Mouse (Mus musculus) Patski (cell line): ENCODE data around the gene Hyou1. TPM values are rescaled to one million over a fixed set of nuclear protein-coding genes. Genes with fewer than 3 reads are reported as not detected.
"Not testable (repeated sequence)": the region's sequence is repeated elsewhere in the genome, so short reads cannot be mapped to it uniquely, and the experiment has no call there.

Source experiments
- ATAC-seq: fragments of 100-300 bp; one replicate; pipeline ENCODE4 v1.8.0; 2021
- CTCF ChIA-PET: fragments of 350-600 bp; sonication (Branson Sonifier 250); formaldehyde crosslinking; loops from one replicate; lab custom pipeline; 2022; ENCODE audit warnings: inconsistent platforms; lab: Charles Lee
- POLR2A ChIA-PET: fragments of 350-600 bp; sonication (Branson Sonifier 250); formaldehyde crosslinking; loops from one replicate; lab custom pipeline; 2022; ENCODE audit warnings: antibody characterized with exemption, inconsistent platforms; lab: Charles Lee
- DNase-seq: peaks from one replicate; pipeline ENCODE4 v3.0.0-alpha.2; 2011; ENCODE audit warnings: low read depth, low spot score
- H3K27me3 ChIP-seq: fragments of 371-371 bp; one replicate; pipeline ENCODE4 v1.5.1; 2021
- CTCF ChIP-seq: fragments of 100-300 bp; IDR thresholded peaks from one replicate; pipeline ENCODE4 v1.5.1; 2021
- in situ Hi-C: fragments of 300-500 bp; cut with MboI; formaldehyde crosslinking; loops from 3 replicates; pipeline ENCODE4 v1.11.1; 2018; ENCODE audit warnings: low pct_unique_long_range_greater_than_20kb, mixed read lengths
- polyA plus RNA-seq: library from polyadenylated mRNA; unstranded; gene quantifications from one replicate; pipeline ENCODE4 v1.2.3, GENCODE M21; 2021

Hyou1 gene
- 190 TPM for polyA plus RNA-seq

DNA sequence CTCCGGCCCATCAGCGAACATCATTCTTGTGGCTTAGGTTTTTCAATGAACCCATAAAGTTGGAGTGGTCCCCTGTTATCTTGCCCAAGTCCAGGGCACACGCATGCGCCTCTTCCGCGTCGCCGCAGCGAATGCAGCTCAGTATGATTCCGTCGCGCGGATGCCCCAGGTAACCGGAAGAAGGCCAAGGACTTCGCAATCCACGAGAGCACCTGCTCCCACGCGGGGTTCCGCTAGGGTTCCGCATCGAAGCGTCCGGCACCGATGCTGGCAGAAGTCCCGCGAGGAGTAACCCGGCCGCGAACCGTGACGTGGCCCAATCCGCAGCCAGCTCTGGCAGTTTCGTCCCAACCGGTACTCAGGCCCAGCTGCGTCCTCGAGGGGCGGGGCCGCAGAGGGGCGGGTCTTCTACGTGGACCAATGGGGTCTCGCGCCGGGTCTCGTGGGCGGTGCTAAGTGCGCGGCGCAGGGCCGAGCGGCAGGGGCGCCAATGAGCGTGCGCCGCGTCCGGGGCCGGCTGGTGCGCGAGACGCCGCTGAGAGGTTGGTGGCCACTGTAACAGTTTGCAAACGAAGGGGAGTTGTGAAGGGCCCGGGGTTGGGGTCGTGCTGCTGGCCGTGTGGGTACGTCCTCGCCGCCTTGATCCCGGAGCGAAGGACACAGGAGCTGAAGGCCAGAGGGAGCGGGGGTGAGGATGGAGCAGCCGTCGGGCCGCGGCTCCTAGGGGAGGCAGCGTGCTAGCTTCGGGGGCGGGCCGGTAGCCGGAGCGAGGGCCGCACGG is at the start of gene Hyou1:
Hyou1 (plus strand) TSS at position 437 of the 781 bp plus-strand sequence.
- DNase-seq (peak; percentile 77), ATAC-seq (peak; percentile 93)
- no peak for TF ChIP-seq CTCF
- H3K27me3 ChIP-seq: no peaks in the 10 kb centered on the region
- in situ Hi-C loops: no loop called here
- ChIA-PET CTCF (interaction anchor here (1.2 to 2.0 kb wide), 3 partner anchors 9 to 17 kb away, joined by 3 to 6 read pairs (median 6); partner anchors contain the start of gene Vps11), POLR2A (interaction anchor here (0.7 to 1.9 kb wide), 6 partner anchors 10 to 58 kb away, joined by 3 to 7 read pairs (median 4); partner anchors contain the start of genes H2afx and Vps11)

DNA sequence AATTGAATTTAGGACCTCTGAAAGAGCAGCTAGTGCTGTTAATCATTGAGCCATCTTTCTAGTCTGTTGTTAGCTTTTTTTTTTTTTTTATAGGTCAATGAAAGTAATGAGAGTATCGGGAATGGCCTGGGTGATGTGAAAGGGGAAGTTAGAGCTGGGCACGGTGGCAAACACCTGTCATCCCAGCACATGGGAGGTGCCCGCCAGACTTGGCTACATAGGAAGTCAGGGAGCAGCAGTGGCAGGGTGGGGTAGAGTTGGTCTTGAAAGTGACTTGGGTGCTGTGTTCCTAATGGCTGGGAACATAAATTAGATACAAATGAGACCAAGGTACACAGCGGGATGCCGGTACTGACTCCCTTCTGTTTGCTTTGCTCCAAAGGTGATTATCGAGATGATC is 48.6 kb upstream of the Hyou1 start:
- no peak for TF ChIP-seq CTCF
- ChIA-PET CTCF (interaction anchor here (0.6 kb wide), 2 partner anchors 89 to 178 kb away, joined by 3 read pairs; no protein-coding TSS in a partner anchor), POLR2A (interaction anchor here (0.6 kb wide), 2 partner anchors 30 to 80 kb away, joined by 3 to 5 read pairs; no protein-coding TSS in a partner anchor)
- ATAC-seq (no peak), DNase-seq (no peak)
- in situ Hi-C loops: no loop called here
- no peaks in the 10 kb centered on the region for H3K27me3 ChIP-seq

DNA sequence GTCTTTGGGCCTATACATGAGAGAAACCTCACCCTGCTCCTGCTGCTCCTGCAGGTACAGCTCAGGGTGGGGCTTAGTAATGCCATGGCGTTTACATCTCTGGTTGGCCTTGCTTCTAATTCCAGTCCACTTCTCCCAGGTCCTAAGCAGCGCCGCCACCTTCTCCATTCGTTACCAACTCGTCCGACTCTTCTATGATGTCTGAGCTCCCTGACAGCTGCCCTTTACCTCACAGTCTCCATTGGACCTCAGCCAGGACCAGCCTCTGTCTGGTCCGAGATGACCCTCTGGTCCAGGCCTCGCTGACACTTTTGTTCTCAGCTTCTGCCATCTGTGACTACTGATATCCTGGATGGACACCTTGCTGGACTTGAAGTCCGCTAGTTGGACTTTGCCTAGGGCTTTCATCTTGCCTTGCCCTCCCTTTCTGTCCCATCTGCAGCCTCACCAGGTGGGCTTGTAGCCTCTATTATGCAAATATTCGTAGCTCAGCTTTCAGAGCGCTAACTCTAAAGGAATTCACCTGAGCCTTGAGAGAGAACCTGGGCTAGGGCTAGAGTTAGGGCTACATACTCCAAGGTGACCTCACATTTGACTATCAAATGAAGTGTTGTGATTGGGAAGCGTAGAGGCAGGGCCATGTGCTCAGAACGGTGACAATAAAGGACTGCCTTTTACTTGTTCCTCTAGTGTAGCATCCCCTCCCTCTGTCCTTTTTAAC is 46.2 kb upstream of the Hyou1 start:
- no peaks in the 10 kb centered on the region for H3K27me3 ChIP-seq
- ChIA-PET CTCF (no interaction called here), POLR2A (no interaction called here)
- ATAC-seq (no peak), DNase-seq (no peak)
- TF ChIP-seq CTCF: no peak
- in situ Hi-C loops: no loop called here

DNA sequence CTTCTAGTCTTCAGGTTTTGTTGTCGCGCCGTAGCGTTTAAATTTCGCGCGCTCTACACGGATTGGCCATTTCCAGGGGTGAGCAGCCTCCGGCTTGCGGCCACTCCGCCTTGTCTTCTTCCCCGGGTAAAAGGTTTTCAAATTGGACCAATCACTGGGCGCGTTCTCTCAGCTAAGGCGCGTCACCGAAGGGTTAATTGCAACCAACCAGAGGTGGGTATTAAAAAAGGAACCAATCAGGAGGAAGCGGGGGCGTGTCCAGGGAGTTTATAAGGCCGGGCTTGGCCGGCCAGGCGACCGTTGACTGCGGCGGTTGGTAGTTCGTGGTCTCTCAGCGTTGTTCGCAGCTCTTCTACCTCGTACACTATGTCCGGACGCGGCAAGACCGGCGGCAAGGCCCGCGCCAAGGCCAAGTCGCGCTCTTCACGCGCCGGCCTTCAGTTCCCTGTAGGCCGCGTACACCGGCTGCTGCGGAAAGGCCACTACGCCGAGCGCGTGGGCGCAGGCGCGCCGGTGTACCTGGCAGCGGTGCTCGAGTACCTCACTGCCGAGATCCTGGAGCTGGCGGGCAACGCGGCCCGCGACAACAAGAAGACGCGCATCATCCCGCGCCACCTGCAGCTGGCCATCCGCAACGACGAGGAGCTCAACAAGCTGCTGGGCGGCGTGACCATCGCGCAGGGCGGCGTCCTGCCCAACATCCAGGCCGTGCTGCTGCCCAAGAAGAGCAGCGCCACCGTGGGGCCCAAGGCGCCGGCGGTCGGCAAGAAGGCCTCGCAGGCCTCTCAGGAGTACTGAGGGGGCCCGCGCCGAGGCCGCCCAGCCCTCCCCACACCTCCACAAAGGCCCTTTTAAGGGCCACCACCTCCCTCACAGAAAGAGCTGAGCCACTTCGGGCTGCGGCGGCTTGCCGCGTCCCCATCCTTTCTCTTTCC is 44.6 kb upstream of the Hyou1 start, which contains the start of gene H2afx:
H2afx (plus strand) TSS at position 299 of the 935 bp plus-strand sequence.
- no peaks in the 10 kb centered on the region for H3K27me3 ChIP-seq
- CTCF ChIA-PET: interaction anchor here (1.1 to 2.7 kb wide), 4 partner anchors 9 to 23 kb away, joined by 4 to 7 read pairs (median 4); partner anchors contain the start of genes Dpagt1 and Hmbs
- ATAC-seq (peak; percentile 85), DNase-seq (peak; percentile 97)
- no peak for TF ChIP-seq CTCF
- POLR2A ChIA-PET: interaction anchor here (0.8 to 2.7 kb wide), 8 partner anchors 9 to 177 kb away, joined by 3 to 16 read pairs (median 4); partner anchors contain the start of genes C2cd2l, Dpagt1, Hmbs and Hyou1
- in situ Hi-C loops: no loop called here

DNA sequence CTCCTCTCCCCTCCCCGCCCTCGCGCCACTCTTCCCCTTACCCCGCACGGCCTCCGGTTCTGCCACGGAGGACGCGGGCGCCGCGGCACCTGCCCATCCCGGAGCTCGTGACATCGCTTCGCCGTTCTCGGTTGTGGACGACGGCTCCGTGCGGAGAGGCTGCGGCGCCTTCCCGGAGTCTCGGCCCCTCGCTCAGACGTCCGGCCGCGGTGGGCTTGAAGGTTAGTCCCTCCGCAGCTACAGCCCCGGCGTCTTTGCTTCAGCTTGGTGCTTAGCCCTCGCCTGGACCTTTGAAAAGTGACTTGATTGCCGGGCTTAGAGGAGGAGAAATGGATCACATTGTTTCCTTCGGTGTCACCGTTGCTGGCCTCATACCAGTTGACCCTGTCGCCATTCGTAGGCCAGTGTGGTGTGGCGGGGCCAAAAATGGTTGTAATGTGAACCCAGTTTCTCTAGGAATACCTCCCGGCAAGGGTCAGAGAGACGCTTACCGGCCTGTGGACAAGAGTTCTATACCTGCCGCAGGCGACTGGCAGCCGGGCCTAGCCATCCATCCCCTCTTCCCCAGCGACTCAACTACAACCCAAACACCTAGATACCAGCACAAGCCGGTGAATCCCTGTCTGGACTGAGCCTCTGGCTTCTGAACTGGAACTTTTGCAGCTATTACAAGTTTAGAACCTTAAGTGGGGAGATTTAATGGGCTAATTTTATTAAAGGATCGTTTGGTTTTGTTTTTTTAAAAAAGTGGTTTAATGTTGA is 43.8 kb upstream of the Hyou1 start:
- DNase-seq (no peak), ATAC-seq (no peak)
- POLR2A ChIA-PET: interaction anchor here (0.8 to 2.7 kb wide), 8 partner anchors 8 to 176 kb away, joined by 3 to 16 read pairs (median 4); partner anchors contain the start of genes C2cd2l, Dpagt1, Hmbs and Hyou1
- no peaks in the 10 kb centered on the region for H3K27me3 ChIP-seq
- no peak for TF ChIP-seq CTCF
- CTCF ChIA-PET: interaction anchor here (1.1 to 2.7 kb wide), 4 partner anchors 9 to 22 kb away, joined by 4 to 7 read pairs (median 4); partner anchors contain the start of genes Dpagt1 and Hmbs
- in situ Hi-C loops: no loop called here

DNA sequence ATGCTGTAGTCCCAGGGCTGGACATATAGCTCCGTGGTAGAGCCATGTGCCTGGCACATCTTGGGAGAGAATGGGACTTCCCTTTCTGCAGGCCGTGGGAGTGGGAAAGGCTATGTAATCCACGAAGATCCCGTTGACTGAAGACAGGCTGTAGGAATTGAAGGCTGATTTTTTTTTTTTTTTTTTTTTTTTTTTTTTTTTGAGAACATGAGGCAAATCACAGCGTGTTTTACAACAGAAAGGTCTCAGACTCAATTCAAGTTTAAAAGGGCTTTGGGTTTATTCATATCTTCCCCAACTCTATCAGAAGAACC is 43.2 kb upstream of the Hyou1 start:
- CTCF ChIA-PET: interaction anchor here (1.7 to 2.7 kb wide), 2 partner anchors 8 to 13 kb away, joined by 4 to 7 read pairs; partner anchors contain the start of gene Hmbs
- no peaks in the 10 kb centered on the region for H3K27me3 ChIP-seq
- DNase-seq (no peak), ATAC-seq (no peak)
- TF ChIP-seq CTCF: no peak
- in situ Hi-C loops: no loop called here
- POLR2A ChIA-PET: interaction anchor here (1.7 to 2.7 kb wide), 2 partner anchors 16 to 44 kb away, joined by 5 to 16 read pairs; partner anchors contain the start of genes C2cd2l and Hyou1

DNA sequence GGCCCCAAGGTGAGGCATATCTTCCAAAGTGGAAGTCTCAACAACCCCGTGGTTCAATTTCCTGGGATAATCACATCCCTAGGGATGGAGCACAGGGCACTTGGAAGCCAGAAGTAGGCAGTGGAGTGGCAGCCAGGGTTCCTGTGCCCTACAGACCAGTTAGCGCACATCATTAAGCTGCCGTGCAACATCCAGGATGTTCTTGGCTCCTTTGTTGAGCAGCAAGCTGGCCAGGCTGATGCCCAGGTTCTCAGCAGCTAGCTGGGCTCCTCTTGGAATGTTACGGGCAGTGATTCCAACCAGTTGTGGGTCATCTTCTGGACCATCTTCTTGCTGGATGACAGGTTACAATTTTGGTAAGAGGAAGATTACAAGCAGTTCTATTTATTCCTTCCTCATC is 42.8 kb upstream of the Hyou1 start:
- CTCF ChIA-PET: interaction anchor here (1.1 to 2.7 kb wide), 3 partner anchors 8 to 67 kb away, joined by 3 to 7 read pairs (median 4); partner anchors contain the start of gene Hmbs
- ATAC-seq, DNase-seq, H3K27me3 ChIP-seq, in situ Hi-C loops: not testable (repeated sequence)
- POLR2A ChIA-PET: interaction anchor here (2.7 kb wide), 1 partner anchor 16 kb away, joined by 16 read pairs; the partner anchor contains the start of gene C2cd2l

DNA sequence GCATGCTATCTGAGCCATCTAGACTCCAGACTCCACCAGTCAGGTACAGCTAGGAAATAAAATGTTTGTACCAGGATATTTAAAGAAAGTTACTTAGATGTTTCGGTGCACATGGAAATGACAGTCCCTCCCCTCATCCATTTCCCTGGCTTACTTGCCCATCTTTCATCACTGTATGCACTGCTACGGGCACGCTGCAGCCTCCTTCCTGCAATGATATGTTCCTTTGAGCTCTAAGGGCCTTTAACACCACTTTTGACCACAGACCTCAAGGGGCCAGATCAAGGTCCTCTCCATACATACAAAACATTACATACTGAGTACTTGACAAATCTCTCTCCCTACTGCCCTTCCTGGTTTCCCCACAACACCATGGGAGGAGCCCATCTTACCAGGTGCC is 42.3 kb upstream of the Hyou1 start:
- CTCF ChIA-PET: interaction anchor here (0.9 to 1.1 kb wide), 2 partner anchors 11 to 66 kb away, joined by 3 read pairs; partner anchors contain the start of gene Dpagt1
- H3K27me3 ChIP-seq: no peaks in the 10 kb centered on the region
- in situ Hi-C loops: no loop called here
- ATAC-seq: no peak
- no peak for DNase-seq
- no peak for TF ChIP-seq CTCF
- POLR2A ChIA-PET: no interaction called here
